Mouse (Mus musculus) cortical plate, adult 2 months (tissue): ENCODE data around the gene Rbpms2.

ENCODE experiments used
- CTCF ChIP-seq: fragments of 200-500 bp; IDR thresholded peaks from 2 replicates; pipeline ENCODE4 v1.5.1; 2011; ENCODE audit warnings: mild to moderate bottlenecking, control low read depth, low read length; ENCODE audit not compliant: insufficient read depth; ENCODE audit errors: extremely low read depth
- POLR2A ChIP-seq: fragments of 200-500 bp; IDR thresholded peaks from 2 replicates; pipeline ENCODE4 v1.6.1; 2011; ENCODE audit warnings: mild to moderate bottlenecking, low read length, control low read depth; ENCODE audit not compliant: insufficient read depth; ENCODE audit errors: extremely low read depth

DNA sequence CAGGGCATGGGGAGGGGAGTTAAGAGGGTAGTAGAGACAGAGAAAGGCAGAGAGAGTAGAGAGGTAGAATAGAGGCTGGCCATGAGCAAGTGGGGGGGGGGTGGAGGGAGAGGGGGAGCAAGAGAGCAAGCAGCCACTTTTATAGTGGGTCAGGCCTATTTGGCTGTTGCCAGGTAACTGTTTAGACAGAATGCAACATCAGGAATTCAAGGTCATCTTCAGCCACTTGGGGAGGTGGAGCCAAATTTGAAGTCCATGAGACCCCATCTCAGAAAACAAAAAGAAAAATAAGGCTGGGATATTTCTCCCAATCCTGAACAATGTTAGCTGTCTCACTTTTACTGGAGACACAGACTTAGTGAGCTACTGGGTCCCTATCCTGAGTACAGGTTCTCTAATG is 13.1 kb downstream of the Rbpms2 start:
- TF ChIP-seq CTCF (no peak), POLR2A (no peak)
